Mouse (Mus musculus): ENCODE measurements around the gene Crim1.

The Crim1 gene

DNA sequence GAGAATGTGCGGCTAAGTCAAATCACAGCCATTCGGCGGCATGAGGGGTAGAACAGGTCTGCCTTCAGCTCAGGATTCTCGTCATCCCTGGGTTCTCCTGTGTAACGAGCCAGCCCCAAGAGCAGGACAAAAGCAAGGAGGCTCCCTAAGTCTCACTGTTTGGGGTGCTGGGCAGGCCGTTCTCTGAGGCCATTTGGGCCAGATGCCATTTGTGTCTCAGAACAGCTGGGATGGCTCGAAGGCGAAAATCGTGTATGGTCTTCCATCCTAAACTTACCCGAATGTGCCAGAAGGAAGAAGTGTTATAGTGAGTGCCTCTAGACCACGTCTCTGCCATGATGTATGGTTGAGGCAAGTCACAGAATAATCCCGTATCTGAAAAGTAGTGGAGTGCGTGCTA is 86.0 kb downstream of the Crim1 start:
- no peak for DNase-seq (ENCODE audit: low spot score in 2 of 2)

GRCm38 (mm10) chr17:78287391-78287790 is 87.3 kb downstream of the Crim1 start:
- no peak for DNase-seq (ENCODE audit: low spot score in 2 of 2)

GRCm38 (mm10) chr17:78290153-78290876 is 90.3 kb downstream of the Crim1 start:
- DNase-seq (ENCODE audit: low spot score in 2 of 2) = no peak

- DNase-seq (ENCODE audit: low spot score in 2 of 2) = no peak
These were observed 91.0 kb downstream of the Crim1 start for GRCm38 (mm10) chr17:78291030-78291429.

GRCm38 (mm10) chr17:78292301-78292700 is 92.3 kb downstream of the Crim1 start:
- no peak for DNase-seq (ENCODE audit: low spot score in 2 of 2)

- no peak for DNase-seq (ENCODE audit: low spot score in 2 of 2)
These were observed 92.9 kb downstream of the Crim1 start for GRCm38 (mm10) chr17:78292827-78293488.

DNA sequence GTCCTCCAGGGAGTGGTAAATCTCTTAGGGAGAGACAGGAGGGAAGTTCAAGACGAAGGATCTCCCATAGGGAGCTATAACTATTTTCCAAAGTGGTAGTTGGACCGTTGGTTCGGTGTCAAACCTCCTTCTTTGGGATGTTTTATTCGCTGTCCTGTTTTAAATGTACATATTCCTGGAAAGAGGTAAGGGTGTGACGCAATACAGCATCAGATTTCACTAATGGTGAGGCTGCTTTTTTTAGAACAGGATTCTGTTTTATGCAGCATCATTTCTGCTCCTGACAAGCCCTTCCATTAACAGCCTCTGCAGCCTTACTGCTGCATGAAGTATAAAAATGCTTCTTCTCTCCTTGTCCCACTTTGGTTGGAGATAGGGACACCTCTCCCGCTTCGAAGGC is 95.9 kb downstream of the Crim1 start:
- DNase-seq (ENCODE audit: low spot score in 2 of 2) = no peak

GRCm38 (mm10) chr17:78298140-78298539 is 98.1 kb downstream of the Crim1 start:
- DNase-seq (ENCODE audit: low spot score in 2 of 2) = no peak

DNA sequence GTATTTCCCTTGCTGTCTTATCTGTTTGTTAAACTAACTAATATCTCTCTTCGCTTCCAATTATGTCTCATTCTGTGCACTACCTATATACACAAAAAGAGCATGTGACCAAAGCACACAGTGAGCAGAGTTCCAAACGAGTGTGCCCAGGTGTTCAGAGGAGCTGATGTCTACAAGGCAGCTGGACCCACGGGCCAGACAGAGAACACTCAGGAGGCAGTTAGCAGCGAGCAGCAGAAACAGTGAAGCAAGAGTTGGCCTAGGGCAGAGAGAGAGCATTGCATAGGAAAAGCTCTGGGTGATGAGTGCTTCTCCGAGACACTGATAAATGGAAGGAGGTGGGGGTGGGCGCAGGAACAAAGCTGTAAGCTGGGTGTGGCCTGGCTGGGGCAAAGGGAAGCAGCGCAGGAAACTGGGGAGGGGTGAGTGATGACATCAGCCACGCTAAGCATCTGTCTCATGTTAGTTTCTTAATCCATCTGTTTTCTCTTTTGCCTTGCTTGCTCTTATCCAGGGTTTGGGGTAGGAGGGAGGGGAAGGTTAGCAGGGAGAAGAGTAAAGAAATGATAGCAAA is 99.0 kb downstream of the Crim1 start:
- no peak for DNase-seq (ENCODE audit: low spot score in 2 of 2)

DNA sequence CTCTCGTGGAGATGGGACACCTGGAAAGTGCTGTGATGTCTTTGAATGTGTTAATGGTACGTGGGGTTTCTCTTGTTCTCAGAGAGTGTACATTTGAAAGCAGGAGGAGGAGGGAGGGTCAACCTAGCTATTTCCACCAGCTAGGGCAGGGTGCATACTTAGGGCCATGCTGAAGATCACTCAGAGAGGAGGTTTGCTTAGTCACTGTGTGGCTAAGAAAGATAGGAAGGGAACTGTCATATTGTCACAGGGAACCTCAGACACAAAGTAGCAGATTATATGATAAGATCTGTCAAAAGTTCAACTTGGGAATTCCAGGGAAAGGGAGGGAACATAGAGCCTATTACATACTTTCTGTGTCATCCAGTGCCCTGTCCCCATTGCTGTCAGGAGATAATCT is 103.0 kb downstream of the Crim1 start:
- DNase-seq (ENCODE audit: low spot score in 2 of 2) = no peak

- DNase-seq (ENCODE audit: low spot score in 2 of 2) = no peak
These were observed 104.0 kb downstream of the Crim1 start for GRCm38 (mm10) chr17:78304059-78304458.

DNA sequence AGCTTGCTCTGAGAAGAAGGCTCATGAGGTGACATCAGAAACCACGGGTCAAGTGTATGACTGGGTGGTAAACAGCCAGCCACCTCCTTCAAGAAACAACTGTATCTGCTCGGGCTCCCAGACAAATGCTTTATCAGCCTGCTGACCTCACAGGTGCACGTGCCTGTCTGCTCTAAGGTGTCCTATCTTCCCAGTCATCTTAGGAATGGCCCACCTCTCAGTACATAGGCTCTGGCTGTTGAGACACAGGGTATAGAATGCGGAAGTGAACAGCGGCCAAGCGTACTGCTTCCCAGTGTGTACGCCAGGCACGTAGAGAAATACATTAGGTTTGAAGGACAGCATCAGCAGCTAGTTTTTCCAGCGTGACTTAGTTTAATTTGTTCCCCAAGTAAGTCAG is 106.4 kb downstream of the Crim1 start:
- DNase-seq (ENCODE audit: low spot score in 2 of 2) = no peak

GRCm38 (mm10) chr17:78308221-78308620 is 108.2 kb downstream of the Crim1 start:
- no peak for DNase-seq (ENCODE audit: low spot score in 2 of 2)

GRCm38 (mm10) chr17:78313006-78313405 is 113.0 kb downstream of the Crim1 start:
- no peak for DNase-seq (ENCODE audit: low spot score in 2 of 2)

GRCm38 (mm10) chr17:78313612-78314011 is 113.6 kb downstream of the Crim1 start:
- DNase-seq (ENCODE audit: low spot score in 2 of 2) = no peak

GRCm38 (mm10) chr17:78315659-78316058 is 115.6 kb downstream of the Crim1 start:
- DNase-seq (ENCODE audit: low spot score in 2 of 2) = no peak

- no peak for DNase-seq (ENCODE audit: low spot score in 2 of 2)
These were observed 117.3 kb downstream of the Crim1 start for GRCm38 (mm10) chr17:78317381-78317780.

GRCm38 (mm10) chr17:78318810-78319209 is 118.8 kb downstream of the Crim1 start:
- no peak for DNase-seq (ENCODE audit: low spot score in 2 of 2)

DNA sequence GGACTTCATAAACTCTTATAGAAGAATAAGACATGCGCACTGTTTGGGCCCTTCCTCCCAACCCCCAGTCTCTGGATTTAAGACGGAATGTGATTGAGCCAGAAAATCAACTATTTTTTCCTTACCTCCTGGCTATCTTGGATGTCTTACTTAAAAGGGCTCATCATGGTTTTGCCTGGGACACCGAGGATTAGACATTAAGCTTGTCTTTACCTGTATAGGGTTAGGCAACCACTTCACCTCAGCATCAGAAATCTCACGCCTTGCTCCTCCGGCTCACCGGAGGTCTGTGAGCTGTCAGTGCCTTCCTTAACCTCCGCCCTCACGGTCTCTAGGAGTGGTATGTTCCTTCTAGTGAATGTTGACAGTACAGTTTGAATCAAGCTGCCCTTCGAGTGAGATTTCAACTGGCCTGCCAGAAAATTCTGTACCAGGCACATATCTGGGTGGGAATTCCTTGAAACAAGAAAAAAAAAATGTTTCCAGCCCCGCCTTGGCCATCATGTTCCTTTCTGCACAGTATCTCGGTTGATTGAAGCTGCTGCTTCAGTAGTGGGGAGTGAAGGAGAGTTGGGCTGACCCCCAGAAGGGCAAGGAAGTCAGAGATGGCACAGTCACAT is 121.3 kb downstream of the Crim1 start:
- DNase-seq (ENCODE audit: low spot score in 2 of 2) = no peak

DNA sequence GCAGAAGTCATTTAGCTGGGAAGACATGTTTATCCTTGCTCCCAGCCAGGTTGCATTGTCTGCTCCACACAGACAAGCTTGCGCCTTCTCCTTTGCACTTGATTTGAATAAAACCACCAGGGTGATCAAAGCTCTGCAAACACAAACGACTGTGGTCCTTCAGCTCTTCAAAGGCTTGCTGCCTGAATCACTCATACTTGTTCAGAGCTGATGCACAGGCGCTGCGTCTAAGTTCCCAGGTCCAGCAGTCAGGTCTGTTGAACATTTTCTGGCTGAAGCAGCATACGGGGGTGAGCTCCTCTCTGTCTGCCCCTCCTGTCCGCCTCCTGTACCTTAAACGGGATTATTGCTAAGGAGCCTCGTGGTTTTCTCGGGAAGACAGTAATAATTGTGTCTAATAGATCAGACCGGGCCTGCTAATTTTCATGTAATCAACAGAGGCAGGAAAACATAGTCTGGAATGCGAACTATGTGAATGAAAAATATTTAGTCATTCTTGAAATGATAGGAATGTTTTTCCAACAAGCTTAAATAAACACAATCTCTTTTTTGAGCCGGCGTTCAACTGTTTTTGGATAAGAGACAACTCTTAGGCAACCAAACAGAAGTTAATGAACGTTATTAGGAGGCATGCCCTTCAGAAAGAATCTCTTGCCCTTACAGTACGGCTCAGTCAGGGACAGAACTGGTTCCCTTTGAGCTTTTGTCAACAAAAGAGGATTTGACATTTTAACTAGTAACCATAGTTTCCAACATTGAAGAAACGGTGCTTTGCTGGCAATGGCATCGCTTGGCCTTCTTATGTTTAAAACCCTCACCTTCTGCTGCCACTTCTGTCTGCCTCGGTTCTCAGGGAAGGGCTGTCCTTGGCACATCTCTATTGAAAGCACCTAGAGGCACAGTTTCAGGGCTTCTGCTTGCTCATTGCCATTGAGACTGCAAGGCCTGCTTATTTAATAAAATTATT is 122.6 kb downstream of the Crim1 start:
- DNase-seq (ENCODE audit: low spot score in 2 of 2) = no peak

- DNase-seq (ENCODE audit: low spot score in 2 of 2) = no peak
These were observed 125.8 kb downstream of the Crim1 start for GRCm38 (mm10) chr17:78325761-78326332.

Data from frontal cortex, postnatal 25 days (tissue).